Mouse (Mus musculus) heart, postnatal 0 days (tissue): ENCODE results near the gene Tmem86a.

Experiments used
- CTCF ChIP-seq: IDR thresholded peaks from 2 replicates; pipeline ENCODE4 v1.5.1; 2016; ENCODE audit warnings: antibody characterized with exemption, control low read depth, low read depth
- EP300 ChIP-seq: IDR thresholded peaks from 2 replicates; pipeline ENCODE4 v1.6.1; 2016; ENCODE audit warnings: antibody characterized with exemption, low read depth

- TF ChIP-seq CTCF (no peak), EP300 (no peak)
These were observed 47.6 kb downstream of the Tmem86a start for GRCm38 (mm10) chr7:47098044-47098443.
